Mouse (Mus musculus): Measurements from ENCODE around the gene Mcm7. TPM values are rescaled to one million over a fixed set of nuclear protein-coding genes. Genes with fewer than 3 reads are reported as not detected.
A peak's percentile ranks its signal among the peaks of the same experiment; 100 is the strongest.

Mcm7 gene
- polyA plus RNA-seq, 1 experiment from 2014 or later = 71.5 TPM

DNA sequence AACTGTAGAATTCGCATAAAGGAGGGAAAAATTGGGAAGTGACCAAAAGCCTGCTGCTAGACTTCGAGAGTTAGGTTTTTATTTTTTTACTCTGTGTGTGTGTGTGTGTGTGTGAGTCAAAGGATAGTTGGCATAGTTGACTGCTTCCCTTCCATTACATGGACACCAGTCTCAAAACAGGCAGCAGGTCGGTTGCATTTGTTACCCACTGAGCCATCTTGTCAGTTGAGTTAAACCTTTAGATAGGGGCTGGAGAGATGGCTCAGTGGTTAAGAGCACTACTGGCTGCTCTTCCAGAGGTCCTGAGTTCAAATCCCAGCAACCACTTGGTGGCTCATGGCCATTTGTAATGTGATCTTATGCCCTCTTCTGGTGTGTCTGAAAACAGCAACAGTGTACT, 54.2 kb downstream of the Mcm7 start:
- H3K9me3 ChIP-seq (ENCODE audit: control insufficient read depth, low read length) = no peaks in the 10 kb centered on the region
- H3K4me3 ChIP-seq (ENCODE audit: low read depth, low read length) = peak overlapping the region; percentile 59
- no peaks in the 10 kb centered on the region for H3K27me3 ChIP-seq (ENCODE audit: control insufficient read depth, insufficient read depth, low read length)
- peaks cover 6% of the 10 kb centered on the region for H3K36me3 ChIP-seq (ENCODE audit: control insufficient read depth, insufficient read depth, low read length)
- 85% methylated on average over 3 of the region's 3 CpGs for WGBS
- no peak for ATAC-seq (ENCODE audit: low read depth)
- H3K27ac ChIP-seq (ENCODE audit: low read depth, low read length) = no peak overlapping the region
- peak overlapping the region; percentile 76 for H3K4me2 ChIP-seq (ENCODE audit: low read depth, low read length)
- H3K4me1 ChIP-seq (ENCODE audit: control insufficient read depth, insufficient read depth, low read length) = peaks cover 9% of the 10 kb centered on the region
- peak overlapping the region; percentile 78 for H3K9ac ChIP-seq (replicated peaks; ENCODE audit: low read depth, low read length)

DNA sequence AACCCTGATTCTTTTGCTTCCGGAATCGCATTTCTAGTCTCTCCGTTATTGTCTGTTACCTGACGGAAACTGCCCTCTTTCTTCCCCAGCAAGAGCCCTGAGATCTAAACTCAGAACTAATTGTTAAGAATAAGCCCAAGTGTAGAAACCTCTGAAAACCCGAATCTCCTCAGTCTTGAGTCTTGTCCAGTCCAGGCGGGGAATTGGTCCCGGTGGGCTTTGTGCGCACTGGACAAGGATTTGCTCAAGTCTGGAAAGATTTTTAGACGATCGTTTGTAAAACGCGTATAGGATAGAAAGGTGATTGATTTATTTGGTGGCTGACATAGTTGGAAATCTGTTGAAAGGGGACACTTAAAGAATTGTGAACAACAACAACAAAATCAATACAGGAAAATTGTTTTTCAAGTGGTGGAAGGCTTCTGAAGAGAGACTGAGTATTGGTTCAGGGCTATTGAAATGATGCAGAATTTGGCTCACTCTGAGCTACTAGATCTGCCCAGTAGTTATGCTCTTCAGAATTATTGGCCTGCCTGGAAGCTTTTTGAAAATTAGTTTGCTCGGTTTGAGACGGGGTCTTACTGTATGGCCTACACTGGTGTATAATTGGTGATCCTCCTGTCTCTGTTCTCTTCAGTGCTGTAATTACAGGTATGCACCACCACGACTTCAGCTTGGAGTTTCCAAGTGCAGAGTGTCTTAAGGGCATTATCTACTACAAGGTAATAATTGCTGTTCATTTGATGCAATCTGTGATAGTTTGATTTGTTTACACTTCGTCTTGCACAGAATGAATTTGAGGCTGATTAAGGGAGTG, 54.8 kb downstream of the Mcm7 start:
- Histone ChIP-seq H3K27me3 (ENCODE audit: control insufficient read depth, insufficient read depth, low read length) (no peaks in the 10 kb centered on the region), H3K9me3 (ENCODE audit: control insufficient read depth, low read length) (no peaks in the 10 kb centered on the region), H3K27ac (ENCODE audit: low read depth, low read length) (peak overlapping the region; percentile 96), H3K9ac (replicated peaks; ENCODE audit: low read depth, low read length) (peak overlapping the region; percentile 78), H3K4me3 (ENCODE audit: low read depth, low read length) (peak overlapping the region; percentile 59), H3K4me1 (ENCODE audit: control insufficient read depth, insufficient read depth, low read length) (peaks cover 9% of the 10 kb centered on the region), H3K4me2 (ENCODE audit: low read depth, low read length) (peak overlapping the region; percentile 76), H3K36me3 (ENCODE audit: control insufficient read depth, insufficient read depth, low read length) (peaks cover 3% of the 10 kb centered on the region)
- 7% methylated on average over 16 of the region's 16 CpGs for WGBS
- ATAC-seq (ENCODE audit: low read depth) = peak; percentile 10; the same call in 1 of the 2 replicates

DNA sequence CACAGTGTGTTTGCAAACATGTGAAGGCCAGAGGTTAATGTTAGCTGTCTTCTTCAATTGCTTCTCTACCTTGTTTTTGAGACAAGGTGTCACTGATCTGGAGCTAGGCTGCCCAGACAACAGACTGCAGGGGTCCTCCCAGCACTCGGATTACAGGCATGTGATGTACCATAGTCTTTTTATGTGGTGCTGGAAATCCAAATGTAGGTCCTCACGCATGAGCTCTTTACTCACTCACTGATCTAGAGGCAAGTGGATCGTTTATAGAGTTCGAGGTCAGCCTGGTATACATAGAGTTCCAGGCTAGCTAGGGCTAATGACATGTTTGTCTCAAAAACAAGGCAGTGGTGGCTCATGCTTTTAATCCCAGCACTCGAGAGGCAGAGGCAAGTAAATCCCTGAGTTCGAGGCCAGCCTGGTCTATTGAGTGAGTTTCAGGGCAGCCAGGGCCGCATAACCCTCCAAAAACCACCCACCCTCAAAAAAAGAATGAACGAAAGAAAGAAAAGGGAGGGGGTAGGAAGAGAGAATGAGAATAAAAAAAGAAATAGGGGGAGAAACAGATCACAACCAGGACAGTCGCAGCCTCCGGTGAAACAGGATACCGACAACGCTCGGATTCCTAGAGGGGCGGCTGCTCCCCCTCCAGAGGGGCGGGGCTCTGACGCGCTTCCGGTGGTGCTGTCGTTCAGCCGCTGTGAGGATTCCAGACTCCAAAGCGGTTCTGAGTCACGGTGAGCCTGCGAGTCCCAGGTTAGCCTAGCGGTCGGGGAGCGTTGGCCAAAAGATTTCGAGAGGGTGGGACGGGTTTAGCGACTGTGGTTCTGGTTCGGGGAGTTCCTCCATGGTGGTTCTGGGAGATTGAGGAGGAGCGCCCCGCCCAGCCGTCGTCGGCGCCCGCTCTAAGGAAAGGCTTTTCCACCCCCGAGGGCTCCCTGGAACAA, 55.7 kb downstream of the Mcm7 start, which contains the start of gene Zscan21:
Gene Zscan21 (plus strand): TSS at position 649 of the 944 bp plus-strand sequence.
- Histone ChIP-seq H3K9me3 (ENCODE audit: control insufficient read depth, low read length) (no peaks in the 10 kb centered on the region), H3K4me3 (ENCODE audit: low read depth, low read length) (peak within 1 kb of the TSS; percentile 59), H3K27ac (ENCODE audit: low read depth, low read length) (peak within 1 kb of the TSS; percentile 96), H3K36me3 (ENCODE audit: control insufficient read depth, insufficient read depth, low read length) (peaks cover 3% of the 10 kb centered on the region), H3K4me1 (ENCODE audit: control insufficient read depth, insufficient read depth, low read length) (peaks cover 9% of the 10 kb centered on the region), H3K4me2 (ENCODE audit: low read depth, low read length) (peak within 1 kb of the TSS; percentile 76), H3K9ac (replicated peaks; ENCODE audit: low read depth, low read length) (peak within 1 kb of the TSS; percentile 78), H3K27me3 (ENCODE audit: control insufficient read depth, insufficient read depth, low read length) (no peaks in the 10 kb centered on the region)
- WGBS = 7% methylated on average over 38 of the region's 38 CpGs
- peak; percentile 97 for ATAC-seq (ENCODE audit: low read depth)

MicroRNAs within 50 kb of the gene (microRNA counts, 519-probe panel; counts per million panel counts)
- microRNA mmu-miR-106b (5,544 counts per million, percentile 79 among the panel's probes with 10 or more counts), microRNA mmu-miR-25 (5,833 counts per million, percentile 84 among the panel's probes with 10 or more counts), microRNA mmu-miR-93 (5,186 counts per million, percentile 72 among the panel's probes with 10 or more counts)

Small RNAs within 50 kb of the gene (microRNA-seq; reads per million reads assigned to microRNA genes)
- gene Mir106b = 5,355 reads per million, percentile 93 among the genes with 10 or more reads in this experiment
- gene Mir25 = 484 reads per million, percentile 69 among the genes with 10 or more reads in this experiment
- 5,982 reads per million, percentile 94 among the genes with 10 or more reads in this experiment for gene Mir93

Other genes starting within 250 kb of the Mcm7 start
- 0.31 and 0.70 TPM in 2 replicates for gene Gjc3, start 209.3 kb downstream of the Mcm7 start, polyA plus RNA-seq (2014; fragmentation: Nextera tagmentation; extraction: Ambion mirVana)
- not detected in 2 replicates for gene Azgp1, start 190.9 kb downstream of the Mcm7 start, polyA plus RNA-seq (2014; fragmentation: Nextera tagmentation; extraction: Ambion mirVana)
- gene Smok3a, start 151.2 kb downstream of the Mcm7 start, polyA plus RNA-seq (2014; fragmentation: Nextera tagmentation; extraction: Ambion mirVana) = not detected in 2 replicates
- gene Smok3b, start 151.0 kb downstream of the Mcm7 start, polyA plus RNA-seq (2014; fragmentation: Nextera tagmentation; extraction: Ambion mirVana) = not detected in 2 replicates
- gene Smok3c, start 119.2 kb downstream of the Mcm7 start, polyA plus RNA-seq (2014; fragmentation: Nextera tagmentation; extraction: Ambion mirVana) = not detected in 2 replicates
- gene Zkscan1, start 87.3 kb downstream of the Mcm7 start, polyA plus RNA-seq (2014; fragmentation: Nextera tagmentation; extraction: Ambion mirVana) = 31.2 and 39.4 TPM in 2 replicates
- 90.9 and 98.7 TPM in 2 replicates for gene Zscan21, start 55.5 kb downstream of the Mcm7 start, polyA plus RNA-seq (2014; fragmentation: Nextera tagmentation; extraction: Ambion mirVana)
- 25.3 and 25.8 TPM in 2 replicates for gene Zfp113, start 16.7 kb downstream of the Mcm7 start, polyA plus RNA-seq (2014; fragmentation: Nextera tagmentation; extraction: Ambion mirVana)
- gene Cops6, start 11.4 kb downstream of the Mcm7 start, polyA plus RNA-seq (2014; fragmentation: Nextera tagmentation; extraction: Ambion mirVana) = 245 and 252 TPM in 2 replicates
- 17.2 and 17.7 TPM in 2 replicates for gene Ap4m1, start 420 bp downstream of the Mcm7 start, polyA plus RNA-seq (2014; fragmentation: Nextera tagmentation; extraction: Ambion mirVana)
- gene Taf6, start 15.0 kb upstream of the Mcm7 start, polyA plus RNA-seq (2014; fragmentation: Nextera tagmentation; extraction: Ambion mirVana) = 71.7 and 73.2 TPM in 2 replicates
- 22.7 and 29.2 TPM in 2 replicates for gene Cnpy4, start 15.1 kb upstream of the Mcm7 start, polyA plus RNA-seq (2014; fragmentation: Nextera tagmentation; extraction: Ambion mirVana)
- 12.9 and 14.6 TPM in 2 replicates for gene Mblac1, start 21.9 kb upstream of the Mcm7 start, polyA plus RNA-seq (2014; fragmentation: Nextera tagmentation; extraction: Ambion mirVana)
- not detected in 2 replicates for gene Nxpe5, start 53.5 kb upstream of the Mcm7 start, polyA plus RNA-seq (2014; fragmentation: Nextera tagmentation; extraction: Ambion mirVana)
- gene Lamtor4, start 83.1 kb upstream of the Mcm7 start, polyA plus RNA-seq (2014; fragmentation: Nextera tagmentation; extraction: Ambion mirVana) = 71.7 and 90.4 TPM in 2 replicates
- 16.3 and 16.5 TPM in 2 replicates for gene BC037034, start 91.6 kb upstream of the Mcm7 start, polyA plus RNA-seq (2014; fragmentation: Nextera tagmentation; extraction: Ambion mirVana)
- gene Gal3st4, start 100.4 kb upstream of the Mcm7 start, polyA plus RNA-seq (2014; fragmentation: Nextera tagmentation; extraction: Ambion mirVana) = 2.2 and 3.4 TPM in 2 replicates
- 0.11 TPM in 1 of 2 replicates, not detected in the other for gene Gm43720, start 107.5 kb upstream of the Mcm7 start, polyA plus RNA-seq (2014; fragmentation: Nextera tagmentation; extraction: Ambion mirVana)
- 25.7 and 25.8 TPM in 2 replicates for gene Gpc2, start 107.6 kb upstream of the Mcm7 start, polyA plus RNA-seq (2014; fragmentation: Nextera tagmentation; extraction: Ambion mirVana)
- 9.3 and 12.5 TPM in 2 replicates for gene Stag3, start 107.8 kb upstream of the Mcm7 start, polyA plus RNA-seq (2014; fragmentation: Nextera tagmentation; extraction: Ambion mirVana)
- gene Pvrig, start 169.5 kb upstream of the Mcm7 start, polyA plus RNA-seq (2014; fragmentation: Nextera tagmentation; extraction: Ambion mirVana) = not detected in 2 replicates

All from neural tube, embryonic 14.5 days (tissue).